Mouse (Mus musculus) olfactory bulb, adult 2 months (tissue): Measurements from ENCODE around the gene Ddx43.

Experiments used
- CTCF ChIP-seq: fragments of 200-500 bp; IDR thresholded peaks from 2 replicates; pipeline ENCODE4 v1.5.1; 2012; ENCODE audit warnings: low read depth, mild to moderate bottlenecking, low read length, moderate library complexity; ENCODE audit not compliant: insufficient read depth
- POLR2A ChIP-seq: fragments of 200-500 bp; IDR thresholded peaks from 2 replicates; pipeline ENCODE4 v1.6.1; 2012; ENCODE audit warnings: mild to moderate bottlenecking, low read depth, low read length, moderate library complexity; ENCODE audit not compliant: insufficient read depth

GRCm38 (mm10) chr9:78427362-78427781 lies 31.8 kb downstream of the Ddx43 start:
- TF ChIP-seq POLR2A (no peak), CTCF (no peak)
